Mouse (Mus musculus): ENCODE data around the gene Rundc3a. TPM values are rescaled to one million over a fixed set of nuclear protein-coding genes. Genes with fewer than 3 reads are reported as not detected.

The Rundc3a gene
- 0.57 and 1.0 TPM in 2 replicates for polyA plus RNA-seq (2014; fragmentation: Nextera tagmentation; extraction: Ambion mirVana)

- no peak within 1 kb of the TSS for H3K27ac ChIP-seq (replicated peaks; ENCODE audit: low read depth, low read length)
- no peaks in the 10 kb centered on the region for H3K9me3 ChIP-seq (ENCODE audit: control insufficient read depth, low read length)
- WGBS = under 1% methylated on average over 34 of the region's 34 CpGs
- peaks cover 10% of the 10 kb centered on the region for H3K4me1 ChIP-seq (ENCODE audit: control insufficient read depth, insufficient read depth, low read length)
- peak within 1 kb of the TSS; percentile 83 for H3K4me2 ChIP-seq (ENCODE audit: low read depth, severe bottlenecking)
- peak within 1 kb of the TSS; percentile 22 for H3K9ac ChIP-seq (ENCODE audit: low read length)
- DNase-seq (ENCODE audit: low spot score) = peak; percentile 95
- peak; percentile 77 for ATAC-seq (ENCODE audit: insufficient number of reproducible peaks, low FRiP score, low TSS enrichment, low read depth)
- H3K4me3 ChIP-seq (ENCODE audit: low read depth, low read length) = peak within 1 kb of the TSS; percentile 32
- no peaks in the 10 kb centered on the region for H3K36me3 ChIP-seq (ENCODE audit: control insufficient read depth, insufficient read depth, low read length)
- peaks cover 19% of the 10 kb centered on the region for H3K27me3 ChIP-seq (ENCODE audit: control insufficient read depth, insufficient read depth, low read length)
Observed at GRCm38 (mm10) chr11:102393238-102393634, at the start of gene Rundc3a. TSS of gene Rundc3a (plus strand) at chr11:102393403.

GRCm38 (mm10) chr11:102344458-102344857 lies 48.7 kb upstream of the Rundc3a start:
- DNase-seq (ENCODE audit: low spot score) (no peak), ATAC-seq (ENCODE audit: insufficient number of reproducible peaks, low FRiP score, low TSS enrichment, low read depth) (no peak)
- H3K4me1 ChIP-seq (ENCODE audit: control insufficient read depth, insufficient read depth, low read length) = no peaks in the 10 kb centered on the region
- no peak overlapping the region for H3K27ac ChIP-seq (replicated peaks; ENCODE audit: low read depth, low read length)
- no peaks in the 10 kb centered on the region for H3K36me3 ChIP-seq (ENCODE audit: control insufficient read depth, insufficient read depth, low read length)
- WGBS = 91% methylated on average over 3 of the region's 3 CpGs
- H3K9me3 ChIP-seq (ENCODE audit: control insufficient read depth, low read length) = no peaks in the 10 kb centered on the region
- H3K27me3 ChIP-seq (ENCODE audit: control insufficient read depth, insufficient read depth, low read length) = no peaks in the 10 kb centered on the region
- no peak overlapping the region for H3K4me2 ChIP-seq (ENCODE audit: low read depth, severe bottlenecking)
- no peak overlapping the region for H3K4me3 ChIP-seq (ENCODE audit: low read depth, low read length)
- H3K9ac ChIP-seq (ENCODE audit: low read length) = no peak overlapping the region

GRCm38 (mm10) chr11:102346926-102347325 lies 46.3 kb upstream of the Rundc3a start:
- ATAC-seq (ENCODE audit: insufficient number of reproducible peaks, low FRiP score, low TSS enrichment, low read depth) = no peak
- H3K4me1 ChIP-seq (ENCODE audit: control insufficient read depth, insufficient read depth, low read length) = no peaks in the 10 kb centered on the region
- no peaks in the 10 kb centered on the region for H3K36me3 ChIP-seq (ENCODE audit: control insufficient read depth, insufficient read depth, low read length)
- no peak overlapping the region for H3K27ac ChIP-seq (replicated peaks; ENCODE audit: low read depth, low read length)
- no peaks in the 10 kb centered on the region for H3K9me3 ChIP-seq (ENCODE audit: control insufficient read depth, low read length)
- no peak for DNase-seq (ENCODE audit: low spot score)
- no peak overlapping the region for H3K4me2 ChIP-seq (ENCODE audit: low read depth, severe bottlenecking)
- H3K27me3 ChIP-seq (ENCODE audit: control insufficient read depth, insufficient read depth, low read length) = no peaks in the 10 kb centered on the region
- H3K4me3 ChIP-seq (ENCODE audit: low read depth, low read length) = no peak overlapping the region
- no peak overlapping the region for H3K9ac ChIP-seq (ENCODE audit: low read length)
- WGBS = 61% methylated on average over 5 of the region's 5 CpGs

GRCm38 (mm10) chr11:102347683-102348082 lies 45.5 kb upstream of the Rundc3a start:
- Histone ChIP-seq H3K27ac (replicated peaks; ENCODE audit: low read depth, low read length) (no peak overlapping the region), H3K36me3 (ENCODE audit: control insufficient read depth, insufficient read depth, low read length) (no peaks in the 10 kb centered on the region), H3K4me2 (ENCODE audit: low read depth, severe bottlenecking) (no peak overlapping the region), H3K9me3 (ENCODE audit: control insufficient read depth, low read length) (no peaks in the 10 kb centered on the region), H3K27me3 (ENCODE audit: control insufficient read depth, insufficient read depth, low read length) (no peaks in the 10 kb centered on the region), H3K9ac (ENCODE audit: low read length) (no peak overlapping the region), H3K4me3 (ENCODE audit: low read depth, low read length) (no peak overlapping the region), H3K4me1 (ENCODE audit: control insufficient read depth, insufficient read depth, low read length) (no peaks in the 10 kb centered on the region)
- DNase-seq (ENCODE audit: low spot score) (no peak), ATAC-seq (ENCODE audit: insufficient number of reproducible peaks, low FRiP score, low TSS enrichment, low read depth) (no peak)
- WGBS = 81% methylated on average over 5 of the region's 5 CpGs

- DNase-seq (ENCODE audit: low spot score) (no peak), ATAC-seq (ENCODE audit: insufficient number of reproducible peaks, low FRiP score, low TSS enrichment, low read depth) (no peak)
- Histone ChIP-seq H3K4me3 (ENCODE audit: low read depth, low read length) (no peak overlapping the region), H3K4me1 (ENCODE audit: control insufficient read depth, insufficient read depth, low read length) (no peaks in the 10 kb centered on the region), H3K9ac (ENCODE audit: low read length) (no peak overlapping the region), H3K9me3 (ENCODE audit: control insufficient read depth, low read length) (no peaks in the 10 kb centered on the region), H3K4me2 (ENCODE audit: low read depth, severe bottlenecking) (no peak overlapping the region), H3K27ac (replicated peaks; ENCODE audit: low read depth, low read length) (no peak overlapping the region), H3K27me3 (ENCODE audit: control insufficient read depth, insufficient read depth, low read length) (no peaks in the 10 kb centered on the region), H3K36me3 (ENCODE audit: control insufficient read depth, insufficient read depth, low read length) (no peaks in the 10 kb centered on the region)
- WGBS = 88% methylated on average over 7 of the region's 7 CpGs
Observed at GRCm38 (mm10) chr11:102348101-102348585, 45.1 kb upstream of the Rundc3a start.

GRCm38 (mm10) chr11:102348771-102349170 lies 44.4 kb upstream of the Rundc3a start:
- Histone ChIP-seq H3K9ac (ENCODE audit: low read length) (no peak overlapping the region), H3K36me3 (ENCODE audit: control insufficient read depth, insufficient read depth, low read length) (no peaks in the 10 kb centered on the region), H3K27me3 (ENCODE audit: control insufficient read depth, insufficient read depth, low read length) (no peaks in the 10 kb centered on the region), H3K4me3 (ENCODE audit: low read depth, low read length) (no peak overlapping the region), H3K9me3 (ENCODE audit: control insufficient read depth, low read length) (no peaks in the 10 kb centered on the region), H3K4me1 (ENCODE audit: control insufficient read depth, insufficient read depth, low read length) (no peaks in the 10 kb centered on the region), H3K27ac (replicated peaks; ENCODE audit: low read depth, low read length) (no peak overlapping the region), H3K4me2 (ENCODE audit: low read depth, severe bottlenecking) (no peak overlapping the region)
- DNase-seq (ENCODE audit: low spot score) = no peak
- WGBS = 82% methylated on average over 11 of the region's 11 CpGs
- no peak for ATAC-seq (ENCODE audit: insufficient number of reproducible peaks, low FRiP score, low TSS enrichment, low read depth)

- Histone ChIP-seq H3K27me3 (ENCODE audit: control insufficient read depth, insufficient read depth, low read length) (no peaks in the 10 kb centered on the region), H3K27ac (replicated peaks; ENCODE audit: low read depth, low read length) (no peak overlapping the region), H3K36me3 (ENCODE audit: control insufficient read depth, insufficient read depth, low read length) (no peaks in the 10 kb centered on the region), H3K4me1 (ENCODE audit: control insufficient read depth, insufficient read depth, low read length) (no peaks in the 10 kb centered on the region), H3K9me3 (ENCODE audit: control insufficient read depth, low read length) (no peaks in the 10 kb centered on the region), H3K4me2 (ENCODE audit: low read depth, severe bottlenecking) (no peak overlapping the region), H3K9ac (ENCODE audit: low read length) (no peak overlapping the region), H3K4me3 (ENCODE audit: low read depth, low read length) (no peak overlapping the region)
- no peak for DNase-seq (ENCODE audit: low spot score)
- ATAC-seq (ENCODE audit: insufficient number of reproducible peaks, low FRiP score, low TSS enrichment, low read depth) = no peak
- 80% methylated on average over 3 of the region's 3 CpGs for WGBS
Observed at GRCm38 (mm10) chr11:102349189-102349954, 43.8 kb upstream of the Rundc3a start.

- Histone ChIP-seq H3K27ac (replicated peaks; ENCODE audit: low read depth, low read length) (no peak overlapping the region), H3K36me3 (ENCODE audit: control insufficient read depth, insufficient read depth, low read length) (no peaks in the 10 kb centered on the region), H3K4me3 (ENCODE audit: low read depth, low read length) (no peak overlapping the region), H3K9ac (ENCODE audit: low read length) (no peak overlapping the region), H3K4me2 (ENCODE audit: low read depth, severe bottlenecking) (no peak overlapping the region), H3K27me3 (ENCODE audit: control insufficient read depth, insufficient read depth, low read length) (no peaks in the 10 kb centered on the region), H3K9me3 (ENCODE audit: control insufficient read depth, low read length) (no peaks in the 10 kb centered on the region), H3K4me1 (ENCODE audit: control insufficient read depth, insufficient read depth, low read length) (no peaks in the 10 kb centered on the region)
- ATAC-seq (ENCODE audit: insufficient number of reproducible peaks, low FRiP score, low TSS enrichment, low read depth) (no peak), DNase-seq (ENCODE audit: low spot score) (no peak)
- 81% methylated on average over 4 of the region's 4 CpGs for WGBS
Observed at GRCm38 (mm10) chr11:102350416-102350815, 42.8 kb upstream of the Rundc3a start.

Data from limb, embryonic 11.5 days (tissue).